Mouse (Mus musculus): ENCODE results near the gene Usp46. TPM values are rescaled to one million over a fixed set of nuclear protein-coding genes. Genes with fewer than 3 reads are reported as not detected.
"Not testable (repeated sequence)": the region's sequence is repeated elsewhere in the genome, so short reads cannot be mapped to it uniquely, and the experiment has no call there.

Usp46 gene
- polyA plus RNA-seq, 1 experiment = 12.5 TPM

- DNase-seq (ENCODE audit: low read depth) = not testable (repeated sequence)
Measured at GRCm38 (mm10) chr5:74070564-74070963, 2.3 kb upstream of the Usp46 start.

GRCm38 (mm10) chr5:74068714-74069321 is 587 bp upstream of the Usp46 start:
- DNase-seq (ENCODE audit: low read depth) = no peak

- DNase-seq (ENCODE audit: low read depth) = no peak
Measured at GRCm38 (mm10) chr5:74067346-74067745, 885 bp downstream of the Usp46 start.

- peak; percentile 94 for DNase-seq (ENCODE audit: low read depth)
Measured at GRCm38 (mm10) chr5:74066416-74067115, 1.7 kb downstream of the Usp46 start.

- no peak for DNase-seq (ENCODE audit: low read depth)
Measured at GRCm38 (mm10) chr5:74065565-74066275, 2.5 kb downstream of the Usp46 start.

GRCm38 (mm10) chr5:74064844-74065243 is 3.4 kb downstream of the Usp46 start:
- no peak for DNase-seq (ENCODE audit: low read depth)

GRCm38 (mm10) chr5:74063226-74063747 is 4.9 kb downstream of the Usp46 start:
- DNase-seq (ENCODE audit: low read depth) = no peak

GRCm38 (mm10) chr5:74062266-74062665 is 6.0 kb downstream of the Usp46 start:
- DNase-seq (ENCODE audit: low read depth) = no peak

- DNase-seq (ENCODE audit: low read depth) = no peak
Measured at GRCm38 (mm10) chr5:74061408-74062047, 6.7 kb downstream of the Usp46 start.

GRCm38 (mm10) chr5:74052171-74052909 is 15.9 kb downstream of the Usp46 start:
- DNase-seq (ENCODE audit: low read depth) = no peak

- DNase-seq (ENCODE audit: low read depth) = no peak
Measured at GRCm38 (mm10) chr5:74051394-74052170, 16.6 kb downstream of the Usp46 start.

- no peak for DNase-seq (ENCODE audit: low read depth)
Measured at GRCm38 (mm10) chr5:74050903-74051302, 17.3 kb downstream of the Usp46 start.

GRCm38 (mm10) chr5:74048846-74049495 is 19.3 kb downstream of the Usp46 start:
- DNase-seq (ENCODE audit: low read depth) = no peak

GRCm38 (mm10) chr5:74044591-74044990 is 23.6 kb downstream of the Usp46 start:
- no peak for DNase-seq (ENCODE audit: low read depth)

GRCm38 (mm10) chr5:74042796-74043340 is 25.4 kb downstream of the Usp46 start:
- no peak for DNase-seq (ENCODE audit: low read depth)

- DNase-seq (ENCODE audit: low read depth) = no peak
Measured at GRCm38 (mm10) chr5:74040541-74040940, 27.7 kb downstream of the Usp46 start.

- no peak for DNase-seq (ENCODE audit: low read depth)
Measured at GRCm38 (mm10) chr5:74035454-74035853, 32.8 kb downstream of the Usp46 start.

- no peak for DNase-seq (ENCODE audit: low read depth)
Measured at GRCm38 (mm10) chr5:74034177-74034576, 34.1 kb downstream of the Usp46 start.

- DNase-seq (ENCODE audit: low read depth) = no peak
Measured at GRCm38 (mm10) chr5:74029787-74030186, 38.4 kb downstream of the Usp46 start.
